Mouse (Mus musculus): ENCODE results near the gene Ssrp1. TPM values are rescaled to one million over a fixed set of nuclear protein-coding genes. Genes with fewer than 3 reads are reported as not detected.

Gene Ssrp1
- total RNA-seq, 2 experiments from 2014 or later: 114 to 115 TPM

DNA sequence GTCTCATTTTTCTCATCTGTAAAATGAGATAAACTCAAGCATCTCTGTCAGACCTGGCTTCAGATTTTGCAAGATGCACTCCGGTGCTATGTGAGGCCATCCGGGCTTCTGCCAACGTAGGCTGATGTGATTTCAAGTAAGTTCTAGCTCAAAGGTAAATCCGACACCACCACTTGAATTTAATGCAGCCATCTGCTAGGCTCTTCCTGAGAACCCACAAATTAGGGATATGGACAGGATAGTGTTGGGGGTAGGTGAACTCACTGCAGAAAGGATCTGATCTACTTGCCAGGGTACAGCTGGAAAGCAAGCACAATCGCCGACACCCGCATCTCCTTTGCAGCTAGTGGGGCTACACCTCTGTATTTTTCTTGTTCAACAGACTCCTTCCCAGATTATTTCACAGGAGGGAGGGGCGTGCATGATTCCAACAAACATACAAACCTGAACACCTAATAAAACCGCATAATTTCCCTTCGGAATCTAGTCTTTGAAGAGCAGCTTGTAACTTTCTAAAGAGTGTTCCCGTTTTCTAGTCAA is 457 bp upstream of the Ssrp1 start:
- no peak for DNase-seq (ENCODE audit: low spot score in 2 of 2)

DNA sequence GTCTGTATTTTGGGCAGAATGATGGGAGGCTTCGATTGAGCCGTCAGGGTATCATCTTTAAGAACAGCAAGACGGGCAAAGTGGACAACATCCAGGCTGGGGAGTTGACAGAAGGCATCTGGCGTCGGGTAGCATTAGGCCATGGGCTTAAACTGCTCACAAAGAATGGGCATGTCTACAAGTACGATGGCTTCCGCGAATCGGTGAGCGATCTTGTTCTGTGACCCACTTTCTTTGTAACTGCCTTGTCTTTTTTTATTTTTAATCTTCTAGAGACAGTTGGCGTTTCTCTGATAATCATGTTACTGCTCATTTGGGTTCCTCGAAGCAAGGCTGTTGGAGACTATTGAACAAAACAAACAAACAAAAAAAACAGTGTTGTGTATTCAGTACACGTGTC is 1.3 kb downstream of the Ssrp1 start:
- no peak for DNase-seq (ENCODE audit: low spot score in 2 of 2)

DNA sequence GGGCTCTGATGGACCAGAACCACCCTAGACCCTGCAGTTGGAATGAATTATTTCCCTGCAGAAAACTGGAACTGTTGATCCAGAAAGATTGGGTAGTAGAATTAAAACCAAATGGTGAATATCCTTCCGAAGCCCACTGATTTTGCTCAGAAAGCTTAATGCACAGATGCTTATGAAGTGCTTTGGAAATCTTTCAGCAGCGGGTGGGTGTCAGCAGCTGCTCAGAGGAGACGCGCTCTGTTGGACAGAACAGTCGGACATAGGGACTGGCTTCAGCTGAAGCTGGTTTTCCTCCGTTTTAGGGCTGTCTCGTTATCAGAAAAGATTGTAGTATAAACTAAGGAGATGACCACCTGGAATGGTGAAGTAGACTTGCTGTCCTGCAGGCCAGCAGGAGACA is 6.6 kb downstream of the Ssrp1 start:
- peak in 1 of 2 experiments; percentile 60 for DNase-seq (ENCODE audit: low spot score in 2 of 2)

DNA sequence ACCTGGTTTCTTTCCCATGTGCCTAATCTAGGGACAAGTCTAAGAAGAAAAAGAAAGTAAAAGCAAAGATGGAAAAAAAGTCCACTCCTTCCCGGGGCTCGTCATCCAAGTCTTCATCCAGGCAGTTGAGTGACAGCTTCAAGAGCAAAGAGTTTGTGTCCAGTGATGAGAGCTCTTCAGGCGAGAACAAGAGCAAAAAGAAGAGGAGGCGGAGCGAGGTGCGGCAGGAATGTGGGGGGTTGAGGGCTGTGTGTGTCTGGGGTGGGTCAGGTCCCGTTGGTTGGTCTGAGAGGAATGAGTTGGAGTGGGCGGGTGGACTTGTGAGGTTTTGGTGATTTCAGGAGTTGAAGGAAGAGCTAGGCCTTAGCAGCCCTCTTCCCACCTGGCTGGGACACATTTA is 9.2 kb downstream of the Ssrp1 start:
- DNase-seq (ENCODE audit: low spot score in 2 of 2): no peak

DNA sequence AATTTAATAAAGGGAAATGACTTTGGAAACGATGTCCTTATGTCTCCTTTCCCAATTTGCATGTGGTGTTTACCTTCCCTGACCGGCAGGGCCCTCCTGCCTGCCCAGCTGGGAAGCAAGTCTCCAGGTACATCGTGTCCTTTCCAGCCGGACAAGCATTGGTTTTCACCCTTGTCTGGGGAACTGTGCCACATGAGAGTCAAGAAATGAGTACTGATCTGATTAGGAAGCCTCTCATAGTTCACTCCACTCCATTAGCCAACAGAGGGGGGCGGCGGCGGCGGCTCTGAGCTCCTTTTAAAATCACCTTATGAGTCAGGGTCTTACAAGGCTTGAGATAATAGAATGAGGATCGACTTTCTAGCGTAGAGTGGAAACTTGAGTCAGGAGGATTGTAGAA is 10.0 kb downstream of the Ssrp1 start:
- DNase-seq (ENCODE audit: low spot score in 2 of 2): no peak

DNA sequence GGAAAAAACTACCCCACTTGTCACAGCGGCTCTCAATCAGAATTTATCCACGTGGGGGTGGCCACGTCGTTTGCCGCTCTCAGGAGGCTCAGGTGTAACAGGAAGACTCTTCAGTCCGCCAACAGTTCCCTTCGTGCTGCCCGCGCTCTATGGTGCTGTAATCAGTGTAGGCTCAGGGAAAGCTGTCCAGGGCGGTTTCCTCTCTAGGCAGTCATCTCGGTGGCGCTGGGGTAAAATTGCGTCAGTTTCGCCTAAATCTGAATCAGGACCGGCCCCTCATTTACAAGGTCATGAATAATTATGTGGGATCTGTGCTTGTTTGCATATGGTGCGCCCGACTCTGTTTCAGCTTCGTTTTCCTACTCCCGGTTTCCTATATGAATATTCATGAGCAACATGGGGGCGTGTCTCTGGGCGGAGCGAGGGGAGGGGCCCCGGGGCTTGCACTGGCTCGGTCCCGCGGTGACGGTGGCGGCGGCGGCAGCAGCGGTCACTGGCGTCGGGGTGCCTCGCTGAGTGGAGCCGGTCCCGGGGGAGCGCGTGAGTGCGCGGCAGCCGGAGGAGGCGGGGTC is 10.6 kb downstream of the Ssrp1 start, which contains the start of gene Tnks1bp1:
Gene Tnks1bp1 (plus strand): TSS at position 427 of the 572 bp plus-strand sequence.
- DNase-seq (ENCODE audit: low spot score in 2 of 2): peak; percentile 92 to 97

DNA sequence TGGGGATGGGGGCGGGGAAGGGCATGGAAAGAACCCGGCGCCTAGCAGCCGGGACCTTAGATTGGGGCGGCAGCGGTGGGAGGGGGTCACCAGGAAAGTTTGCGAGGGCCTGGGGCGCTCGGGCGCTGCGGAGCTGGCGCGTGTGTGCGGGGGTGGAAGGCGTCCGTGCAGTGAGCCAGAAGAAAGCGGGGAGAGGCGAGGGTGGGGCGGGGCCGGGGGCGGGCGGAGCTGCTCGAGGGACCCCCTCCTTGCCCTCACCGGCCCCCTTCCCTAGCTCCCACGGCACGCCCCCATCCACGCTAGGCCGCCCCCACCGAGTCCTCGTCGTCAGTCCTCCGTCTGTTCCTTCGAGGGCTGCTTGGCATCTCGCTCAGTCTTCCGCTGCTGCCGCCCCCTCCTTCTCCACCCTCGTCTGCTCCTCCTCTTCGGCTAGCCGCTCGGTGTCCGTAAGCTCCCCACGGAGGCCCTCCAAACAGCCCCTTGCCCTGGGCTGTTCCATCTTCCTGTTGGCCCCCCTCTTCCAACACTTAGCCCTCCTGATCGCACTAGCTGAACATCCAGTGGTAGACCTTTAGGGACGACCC is 11.2 kb downstream of the Ssrp1 start:
- DNase-seq (ENCODE audit: low spot score in 2 of 2): peak; percentile 67 to 74

DNA sequence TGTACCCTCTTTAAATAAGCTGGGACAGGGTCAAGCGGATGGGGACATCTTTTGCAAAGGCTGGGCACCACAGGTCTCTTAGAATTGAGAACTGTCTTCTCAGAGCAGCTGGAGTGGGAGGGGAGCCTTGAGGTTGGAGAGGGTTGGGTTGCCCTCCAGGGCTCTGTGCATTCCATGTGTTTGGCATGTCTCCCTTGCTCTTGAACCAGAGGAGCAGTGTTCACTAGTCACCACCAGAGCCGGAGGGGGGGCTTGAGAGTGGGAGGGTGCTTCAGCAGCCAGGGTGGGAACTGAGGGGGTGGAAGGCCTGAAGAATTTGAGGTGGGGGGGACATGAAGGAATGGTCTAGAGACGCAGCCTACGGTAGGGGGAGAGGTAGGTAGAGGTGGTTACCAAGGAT is 12.2 kb downstream of the Ssrp1 start:
- DNase-seq (ENCODE audit: low spot score in 2 of 2): no peak

DNA sequence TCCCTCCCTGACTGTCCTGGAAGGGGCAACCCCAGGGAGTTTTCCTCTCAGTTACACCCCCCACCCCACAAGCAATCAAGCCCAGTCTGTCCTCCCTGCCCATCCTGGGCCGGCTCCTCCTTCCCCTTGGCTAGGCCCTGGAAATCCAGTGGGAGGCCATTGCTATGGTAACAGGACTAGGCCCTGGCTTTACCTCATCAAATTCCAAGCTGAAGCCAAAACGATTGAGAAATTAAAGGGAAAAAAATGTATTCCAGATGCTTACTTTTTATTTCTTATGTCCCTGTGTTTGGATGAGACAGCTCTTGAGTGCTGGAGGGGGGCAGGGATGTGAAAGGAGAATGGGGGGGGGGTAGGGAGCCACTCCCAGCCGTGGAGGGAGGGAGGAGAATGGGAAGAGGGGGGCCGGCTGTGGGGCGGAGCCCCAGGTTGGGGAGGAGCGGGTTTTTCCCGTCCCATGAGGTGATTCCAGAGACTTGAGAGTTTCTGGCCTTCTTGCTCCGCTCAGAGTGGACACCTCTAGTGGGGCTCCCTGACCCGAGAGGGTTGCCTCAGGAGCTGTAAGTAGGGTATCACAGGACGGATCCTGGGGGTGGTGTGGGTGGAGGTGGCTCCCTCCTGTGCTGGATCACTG is 13.1 kb downstream of the Ssrp1 start:
- DNase-seq (ENCODE audit: low spot score in 2 of 2): peak in 1 of 2 experiments; percentile 68

DNA sequence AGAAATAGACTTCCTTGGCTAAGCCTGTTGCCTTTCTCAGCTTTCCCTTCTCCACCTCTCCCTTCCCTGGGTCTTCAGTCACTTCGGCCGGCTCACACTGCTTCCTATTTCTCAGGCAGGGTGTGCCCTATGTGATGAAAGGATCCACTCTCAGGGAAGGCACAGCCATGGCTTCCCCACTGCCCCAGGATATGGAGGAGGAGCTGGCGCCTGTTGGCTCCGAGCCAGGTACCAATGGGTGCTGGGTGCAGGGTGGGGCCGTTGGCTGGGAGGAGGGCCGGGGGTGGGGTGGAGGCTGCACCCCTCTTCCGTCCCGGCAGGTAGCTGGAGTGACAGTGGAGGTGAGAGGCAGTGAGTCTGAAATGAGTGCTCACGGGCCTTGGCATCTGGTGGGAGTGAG is 13.7 kb downstream of the Ssrp1 start:
- DNase-seq (ENCODE audit: low spot score in 2 of 2): no peak

DNA sequence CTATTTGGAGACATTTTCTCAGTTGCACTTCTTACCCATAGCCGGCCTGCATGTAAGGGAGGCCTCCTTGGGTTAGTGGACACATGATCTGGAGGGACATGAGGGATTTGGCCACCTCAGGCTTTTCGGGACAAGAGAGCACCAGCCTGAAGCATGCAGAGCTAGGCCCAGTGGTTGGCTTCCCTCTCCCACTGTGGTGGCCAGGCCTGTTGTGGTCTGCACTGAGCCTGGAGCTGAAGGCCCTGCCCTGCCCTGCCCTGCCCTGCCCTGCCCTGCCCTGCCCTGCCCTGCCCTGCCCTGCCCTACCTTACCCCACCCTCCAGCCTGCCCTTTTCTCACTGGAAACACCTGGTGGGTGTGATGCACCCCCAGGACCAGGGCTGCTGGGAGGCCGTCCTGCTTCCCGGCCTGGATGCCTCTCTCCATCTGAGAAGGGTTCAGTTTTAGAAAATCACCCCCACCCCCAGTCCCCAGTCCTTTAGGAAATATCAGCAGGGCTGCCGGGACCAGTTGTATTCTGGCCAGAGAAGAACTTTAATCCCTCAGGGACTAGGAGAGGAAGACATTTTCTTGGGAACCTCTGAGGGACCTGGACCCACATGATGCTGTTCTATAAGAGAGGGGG is 16.3 kb downstream of the Ssrp1 start:
- no peak for DNase-seq (ENCODE audit: low spot score in 2 of 2)

DNA sequence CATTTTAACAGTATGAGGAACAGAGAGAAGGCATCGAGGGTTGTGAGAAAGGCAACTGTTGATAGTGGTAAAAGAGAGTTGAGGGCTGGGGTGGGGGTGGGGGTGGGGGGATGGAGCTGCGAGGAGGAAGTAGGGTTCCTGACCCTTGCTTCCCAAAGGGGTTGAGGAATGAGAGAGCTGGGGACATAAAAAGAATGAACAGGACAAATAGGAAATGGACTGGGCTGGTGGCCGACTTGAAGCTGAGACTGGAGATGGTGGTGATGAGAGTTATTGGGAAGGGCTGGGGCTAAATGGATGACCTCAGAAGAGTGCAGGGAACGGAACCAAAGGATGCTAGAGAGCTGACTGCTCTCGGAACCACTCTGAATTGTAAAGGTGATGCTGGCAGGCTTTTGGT is 19.7 kb downstream of the Ssrp1 start:
- no peak for DNase-seq (ENCODE audit: low spot score in 2 of 2)

DNA sequence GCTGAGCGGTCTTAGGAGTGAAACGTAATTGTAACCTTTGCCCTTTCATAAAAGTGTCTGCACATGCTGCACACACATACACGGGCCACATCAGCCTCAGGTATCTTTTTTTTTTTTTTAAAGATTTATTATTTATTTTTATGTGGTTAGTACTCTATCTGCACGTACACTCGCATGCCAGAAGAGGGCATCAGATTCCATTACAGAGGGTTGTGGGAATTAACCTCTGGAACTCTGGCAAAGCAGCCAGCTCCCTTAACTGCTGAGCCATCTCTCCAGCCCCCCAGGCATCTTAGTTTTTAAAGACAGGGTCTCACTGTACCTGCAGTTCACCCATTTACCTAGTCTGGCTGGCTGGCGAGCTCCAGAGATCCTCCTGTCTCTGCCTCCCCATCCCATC is 22.6 kb downstream of the Ssrp1 start:
- no peak for DNase-seq (ENCODE audit: low spot score in 2 of 2)

DNA sequence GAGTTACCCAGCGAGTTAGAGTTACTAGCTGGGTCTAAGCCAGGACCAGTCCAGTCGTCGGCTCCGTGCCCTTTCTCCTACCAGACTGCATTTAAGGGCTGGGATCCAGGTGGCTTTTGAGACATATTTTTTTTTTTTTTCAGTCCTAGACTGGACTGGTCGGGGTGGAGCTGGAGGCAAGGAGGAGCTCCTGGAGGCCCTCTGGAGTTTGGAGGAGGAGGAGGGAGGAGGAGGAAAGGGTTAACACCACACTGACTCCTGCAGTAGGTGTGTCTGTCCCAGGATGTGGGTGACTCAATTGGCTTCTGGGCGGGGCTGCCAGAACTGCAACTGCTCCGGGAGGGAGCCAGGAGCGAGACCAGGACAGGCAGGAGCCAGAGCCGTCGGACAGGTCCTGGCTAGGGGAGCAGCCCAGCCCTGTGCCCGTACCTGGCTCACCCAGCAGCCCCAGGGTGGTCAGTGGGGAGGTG is 23.6 kb downstream of the Ssrp1 start:
- no peak for DNase-seq (ENCODE audit: low spot score in 2 of 2)

DNA sequence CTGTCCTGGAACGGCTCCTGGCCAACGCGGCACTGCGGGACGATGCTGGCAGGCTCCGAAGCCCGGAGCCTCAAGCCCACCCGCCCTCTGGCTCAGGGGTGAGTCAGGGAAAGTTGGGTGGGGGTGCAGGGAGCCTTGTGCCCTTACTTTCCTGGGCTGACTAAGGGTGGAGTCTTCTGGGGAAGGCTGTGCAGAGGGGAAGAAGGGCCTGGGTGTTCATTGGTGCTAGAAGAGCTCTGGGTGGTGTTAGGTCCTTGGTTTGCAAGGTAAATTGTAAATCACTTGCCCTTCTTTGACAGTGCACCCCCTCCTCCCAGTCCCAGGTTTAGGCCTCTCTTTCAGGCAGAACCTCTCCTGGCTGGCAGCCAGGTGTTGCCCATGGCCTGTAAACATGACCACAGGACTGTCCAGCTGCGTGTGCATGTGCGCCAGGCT is 24.1 kb downstream of the Ssrp1 start:
- no peak for DNase-seq (ENCODE audit: low spot score in 2 of 2)

DNA sequence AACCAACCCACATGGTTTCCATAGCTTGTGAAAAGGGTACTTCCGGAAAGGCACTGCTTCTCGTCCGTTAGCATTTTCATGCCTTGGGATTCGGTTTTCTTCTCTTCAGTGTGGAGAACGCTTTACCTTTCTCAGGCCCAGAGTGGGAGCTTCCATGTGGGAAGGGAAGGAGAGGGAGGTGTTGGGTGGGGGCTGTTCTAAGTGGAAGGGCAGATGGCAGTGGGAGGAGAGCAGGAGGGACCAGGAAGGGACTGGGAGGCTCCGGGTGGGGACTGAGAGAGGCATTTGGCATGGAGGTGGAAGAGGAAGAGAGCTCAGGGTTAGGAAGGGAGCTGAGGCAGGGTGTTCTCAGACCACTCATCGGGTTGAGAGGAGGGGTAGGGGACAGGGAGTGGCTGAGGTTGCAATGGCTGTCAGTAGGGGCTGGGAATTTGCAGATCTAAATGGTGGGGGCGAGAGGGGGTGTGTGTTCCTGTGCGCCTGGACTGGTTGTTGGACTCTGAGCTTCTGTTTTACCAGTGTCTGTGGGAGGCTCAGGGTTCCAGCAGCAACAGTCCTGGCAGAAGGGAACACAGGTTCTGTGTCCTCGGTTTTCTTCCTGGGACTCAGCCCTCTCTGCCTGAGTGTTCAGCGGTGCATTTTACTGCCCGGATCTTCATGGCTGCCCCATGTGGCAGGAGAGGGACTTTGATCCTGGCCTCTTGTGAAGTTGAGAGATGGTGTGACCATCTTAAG is 28.3 kb downstream of the Ssrp1 start:
- peak; percentile 75 to 83 for DNase-seq (ENCODE audit: low spot score in 2 of 2)

DNA sequence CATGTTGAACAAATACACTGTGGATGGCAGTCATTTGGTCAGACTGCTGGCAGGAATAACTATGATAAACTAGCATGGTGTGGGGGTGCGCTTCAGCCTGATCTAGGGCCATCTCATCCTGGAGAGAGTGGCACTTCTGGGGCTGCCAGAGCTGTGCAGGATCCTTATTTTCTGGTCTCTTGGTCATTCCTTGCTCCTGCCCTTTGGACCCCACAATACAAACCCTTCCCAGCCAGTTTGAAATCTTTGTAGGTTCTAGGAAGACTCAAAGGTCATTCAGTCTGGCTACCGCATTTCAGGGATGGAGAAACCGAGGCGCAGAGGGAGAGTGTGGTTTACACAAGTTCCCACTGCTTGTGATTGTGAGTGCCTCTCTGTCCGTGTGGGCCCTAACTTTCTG is 29.9 kb downstream of the Ssrp1 start:
- DNase-seq (ENCODE audit: low spot score in 2 of 2): no peak

DNA sequence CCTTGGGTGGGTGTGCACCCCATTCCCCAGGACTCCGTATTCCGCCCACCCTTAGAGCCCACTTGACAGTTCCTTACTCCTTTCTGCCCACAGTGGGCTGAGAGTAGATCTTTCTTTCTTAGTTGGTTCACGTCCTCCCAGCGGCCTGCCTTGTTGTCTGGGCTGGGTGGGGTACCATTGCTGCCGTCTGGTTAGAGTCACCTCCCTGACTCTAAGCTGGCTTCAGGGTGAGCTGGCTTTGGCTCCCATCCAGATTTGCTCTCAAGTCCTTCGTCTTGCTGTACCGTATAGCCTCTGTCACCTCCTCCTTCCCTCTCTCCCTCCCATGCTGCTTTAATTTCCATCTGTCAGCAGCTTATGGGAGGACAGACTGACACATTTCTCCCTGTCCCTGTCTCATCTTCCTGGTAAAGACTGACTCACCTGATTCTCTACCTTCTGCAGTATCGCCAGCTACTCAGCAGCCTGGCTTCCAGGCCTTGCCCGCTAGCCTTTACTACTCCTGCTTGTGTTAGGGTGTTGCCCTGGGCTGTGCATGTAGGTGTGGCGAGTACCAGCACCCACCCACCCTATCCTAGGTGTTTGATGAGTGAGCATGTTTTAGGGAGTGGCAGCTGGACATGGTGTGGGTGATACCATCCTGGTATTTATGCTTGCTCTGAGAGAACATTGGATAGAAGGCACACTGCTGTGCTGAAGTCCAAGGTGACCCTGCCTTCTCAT is 31.0 kb downstream of the Ssrp1 start:
- no peak for DNase-seq (ENCODE audit: low spot score in 2 of 2)

DNA sequence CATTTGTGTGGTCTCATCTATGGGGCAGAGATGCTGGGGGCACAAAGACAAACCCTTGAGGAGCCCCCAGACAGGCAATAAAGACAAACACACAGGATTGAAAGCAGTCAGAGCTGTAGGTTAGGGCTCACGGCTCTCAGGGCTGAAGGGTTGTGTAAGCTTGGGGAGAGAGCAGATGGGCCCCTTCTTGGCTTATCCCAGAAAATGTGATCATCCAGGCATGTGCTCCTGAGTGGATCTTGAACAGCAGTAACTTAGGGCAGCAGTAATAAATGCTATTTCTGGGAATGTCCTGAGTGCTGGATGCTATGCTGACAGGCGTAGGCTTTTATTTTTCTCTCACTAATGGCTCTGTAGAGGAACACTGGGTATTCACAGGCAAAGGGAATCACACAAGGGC is 31.6 kb downstream of the Ssrp1 start:
- DNase-seq (ENCODE audit: low spot score in 2 of 2): peak in 1 of 2 experiments; percentile 62

DNA sequence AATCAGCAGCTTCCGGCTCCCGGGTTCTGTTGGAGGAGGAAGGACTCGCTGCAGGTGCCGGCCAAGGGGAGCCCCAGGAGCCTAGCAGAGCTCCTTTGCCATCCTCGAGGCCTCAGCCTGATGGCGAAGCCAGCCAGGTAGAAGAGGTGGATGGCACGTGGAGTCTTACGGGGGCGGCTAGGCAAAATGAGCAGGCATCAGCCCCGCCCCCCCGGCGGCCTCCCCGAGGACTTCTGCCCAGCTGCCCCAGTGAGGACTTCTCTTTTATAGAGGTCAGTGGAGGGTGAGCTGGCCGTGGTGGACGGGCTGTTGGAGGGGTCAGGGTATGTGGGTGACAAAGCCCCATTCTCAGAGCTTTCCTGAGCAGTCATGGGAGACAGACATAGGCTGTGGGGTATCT is 33.1 kb downstream of the Ssrp1 start:
- DNase-seq (ENCODE audit: low spot score in 2 of 2): no peak

DNA sequence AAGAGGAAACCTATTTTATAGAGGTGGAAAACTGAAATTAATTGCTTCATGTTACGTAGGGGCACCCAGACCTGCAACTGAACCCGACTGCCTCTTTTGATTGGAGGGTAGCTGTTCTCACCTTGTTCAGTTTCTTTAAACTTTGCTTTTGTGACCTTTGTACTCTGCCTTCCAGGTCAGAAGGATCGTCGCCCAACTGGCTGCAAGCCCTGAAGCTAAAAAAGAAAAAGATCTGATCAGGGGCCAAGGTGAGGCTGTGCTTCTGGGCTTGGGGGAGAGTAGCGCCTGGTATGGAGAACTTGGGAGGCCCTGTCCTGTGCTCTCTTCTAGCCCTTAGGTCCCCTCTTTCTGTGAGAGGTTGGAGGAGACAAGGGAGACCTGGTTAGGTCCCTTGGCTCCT is 34.9 kb downstream of the Ssrp1 start:
- no peak for DNase-seq (ENCODE audit: low spot score in 2 of 2)
